Mouse (Mus musculus) intestine, postnatal 0 days (tissue): ENCODE results near the gene Kmt2a. TPM values are rescaled to one million over a fixed set of nuclear protein-coding genes. Genes with fewer than 3 reads are reported as not detected.
"Not testable (repeated sequence)": the region's sequence is repeated elsewhere in the genome, so short reads cannot be mapped to it uniquely, and the experiment has no call there.

ENCODE experiments used
- ATAC-seq: fragments of 200-750 bp; cut with Nextera tagmentation; 2 replicates; pipeline ENCODE4 v1.8.0; 2017; ENCODE audit warnings: mild to moderate bottlenecking, moderate TSS enrichment, moderate library complexity
- H3K27ac ChIP-seq: fragments of 300-500 bp; sonication (generic); 2 replicates; pipeline ENCODE4 v1.5.1; 2014; ENCODE audit warnings: mild to moderate bottlenecking, low read depth, low read length, moderate library complexity
- H3K27me3 ChIP-seq: fragments of 300-500 bp; sonication (generic); replicated peaks from 2 replicates; pipeline ENCODE4 v1.6.1; 2014; ENCODE audit warnings: low read length, mixed read lengths; ENCODE audit not compliant: control insufficient read depth, insufficient read depth
- H3K36me3 ChIP-seq: fragments of 300-500 bp; sonication (generic); 2 replicates; pipeline ENCODE4 v1.6.1; 2014; ENCODE audit warnings: mild to moderate bottlenecking, moderate library complexity; ENCODE audit not compliant: control insufficient read depth, insufficient read depth
- H3K4me1 ChIP-seq: fragments of 300-500 bp; sonication (generic); replicated peaks from 2 replicates; pipeline ENCODE4 v1.6.1; 2014; ENCODE audit warnings: antibody characterized with exemption, low read length, mixed read lengths; ENCODE audit not compliant: control insufficient read depth, insufficient read depth
- H3K4me2 ChIP-seq: fragments of 300-500 bp; sonication (generic); replicated peaks from 2 replicates; pipeline ENCODE4 v1.6.1; 2014; ENCODE audit warnings: low read depth, mild to moderate bottlenecking, moderate library complexity
- H3K4me3 ChIP-seq: fragments of 300-500 bp; sonication (generic); 2 replicates; pipeline ENCODE4 v1.5.1; 2014; ENCODE audit warnings: low read depth, low read length
- H3K9ac ChIP-seq: fragments of 300-500 bp; sonication (generic); 2 replicates; pipeline ENCODE4 v1.6.1; 2014; ENCODE audit warnings: mild to moderate bottlenecking, low read depth, low read length
- H3K9me3 ChIP-seq: fragments of 300-500 bp; sonication (generic); 2 replicates; pipeline ENCODE4 v1.6.1; 2016; ENCODE audit warnings: mixed run types; ENCODE audit not compliant: control insufficient read depth
- CTCF ChIP-seq: sonication (generic); IDR thresholded peaks from 2 replicates; pipeline ENCODE4 v1.5.1; 2016; ENCODE audit warnings: low read depth, mild to moderate bottlenecking, control low read depth, antibody characterized with exemption, moderate library complexity
- WGBS: fragments of 180-500 bp; shearing (Covaris S2); extraction: QIAGEN DNeasy Blood & Tissue Kit; methylation state at CpG from one replicate; pipeline ENCODE4 v1.1.7; 2014; 5-methylcytosine and 5-hydroxymethylcytosine counted together
- polyA plus RNA-seq: library from polyadenylated mRNA; unstranded; fragments of >200 nt; fragmentation: Nextera tagmentation; extraction: Ambion mirVana; gene quantifications from 2 replicates; pipeline ENCODE4 v1.2.1, GENCODE M21; 2015

Kmt2a gene
- polyA plus RNA-seq, 1 experiment from 2014 or later: 2.9 TPM

- no peak overlapping the region for H3K9ac ChIP-seq
- H3K4me3 ChIP-seq: peak overlapping the region; percentile 47; the same call in 1 of the 2 replicates
- TF ChIP-seq CTCF: no peak
- H3K4me1 ChIP-seq: 0 out of 2 replicates have a peak, but pooled peaks cover 6% of the 10 kb centered on the region
- no peaks in the 10 kb centered on the region for H3K36me3 ChIP-seq
- H3K27ac ChIP-seq: no peak overlapping the region
- WGBS: 38% methylated on average over 7 of the region's 7 CpGs
- peak overlapping the region; percentile 87; the same call in 1 of the 2 replicates for H3K4me2 ChIP-seq
- no peaks in the 10 kb centered on the region for H3K9me3 ChIP-seq
- H3K27me3 ChIP-seq: no peaks in the 10 kb centered on the region
- ATAC-seq: no peak
These were observed 82.8 kb downstream of the Kmt2a start for GRCm38 (mm10) chr9:44798298-44798697.

GRCm38 (mm10) chr9:44792842-44793241 lies 88.3 kb downstream of the Kmt2a start:
- H3K4me2 ChIP-seq: no peak overlapping the region
- no peaks in the 10 kb centered on the region for H3K9me3 ChIP-seq
- H3K4me1 ChIP-seq: no peaks in the 10 kb centered on the region
- no peak overlapping the region for H3K9ac ChIP-seq
- H3K36me3 ChIP-seq: peaks cover 42% of the 10 kb centered on the region
- H3K4me3 ChIP-seq: no peak overlapping the region
- TF ChIP-seq CTCF: no peak
- WGBS: 78% methylated on average over 9 of the region's 9 CpGs
- no peak for ATAC-seq
- H3K27me3 ChIP-seq: no peaks in the 10 kb centered on the region
- H3K27ac ChIP-seq: no peak overlapping the region

DNA sequence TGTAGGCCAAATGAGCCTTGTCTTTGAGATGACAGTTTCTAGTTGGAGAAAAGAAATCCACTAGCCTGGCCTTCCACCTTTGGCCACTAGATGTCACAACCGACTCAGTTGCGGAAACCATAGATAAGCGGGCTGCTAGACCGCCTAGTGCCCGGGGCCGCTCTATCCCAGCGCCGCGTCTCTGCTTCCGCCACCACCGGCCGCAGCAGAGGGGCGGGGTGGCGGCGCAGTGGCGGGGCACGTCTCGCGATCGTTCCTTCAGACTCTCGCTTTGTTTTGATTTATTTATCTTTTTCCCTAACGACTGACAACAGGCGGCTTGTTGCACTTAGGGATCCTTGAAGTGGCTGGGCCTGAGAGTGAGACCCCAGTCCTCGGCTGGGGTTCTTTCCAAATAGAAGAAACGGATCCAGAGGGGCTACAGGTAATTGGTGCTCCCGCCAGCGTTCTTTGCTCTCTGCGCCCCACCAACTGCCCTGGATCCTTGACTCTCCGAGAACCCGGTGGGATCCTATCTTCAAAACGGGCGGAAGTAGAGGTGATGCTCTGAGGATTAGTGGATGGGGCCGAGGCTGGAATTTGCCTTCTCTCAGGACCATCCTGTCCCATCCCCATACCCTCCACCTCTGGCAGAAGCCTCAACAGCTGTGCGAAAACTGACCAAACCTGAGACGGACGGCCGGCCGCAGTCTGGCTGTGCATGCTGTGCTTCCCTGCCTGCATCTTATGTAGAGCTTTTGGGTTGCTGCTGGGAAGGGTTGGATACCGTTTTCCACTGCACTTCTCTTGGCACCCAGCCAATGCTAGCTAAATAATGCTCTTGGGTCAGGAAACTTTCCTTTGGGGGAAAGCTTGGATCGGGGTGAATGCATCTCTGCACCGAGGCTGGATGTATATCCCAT lies 108.1 kb downstream of the Kmt2a start:
- Histone ChIP-seq H3K9me3 (no peaks in the 10 kb centered on the region), H3K4me2 (peak overlapping the region; percentile 78), H3K4me1 (no peaks in the 10 kb centered on the region), H3K27ac (peak overlapping the region; percentile 69), H3K4me3 (peak overlapping the region; percentile 64), H3K27me3 (no peaks in the 10 kb centered on the region), H3K9ac (peak overlapping the region; percentile 65), H3K36me3 (peaks cover 5% of the 10 kb centered on the region)
- WGBS: under 1% methylated on average over 41 of the region's 41 CpGs
- peak; percentile 94 for TF ChIP-seq CTCF
- peak; percentile 97 for ATAC-seq

GRCm38 (mm10) chr9:44772392-44772749 lies 108.7 kb downstream of the Kmt2a start:
- no peaks in the 10 kb centered on the region for H3K9me3 ChIP-seq
- ATAC-seq: 0 out of 2 replicates have a peak, but pooled peaks have one; percentile 11
- 22% methylated on average over 5 of the region's 5 CpGs for WGBS
- H3K36me3 ChIP-seq: peaks cover 5% of the 10 kb centered on the region
- TF ChIP-seq CTCF: no peak
- no peak overlapping the region for H3K4me2 ChIP-seq
- no peak overlapping the region for H3K9ac ChIP-seq
- no peak overlapping the region for H3K27ac ChIP-seq
- H3K4me3 ChIP-seq: no peak overlapping the region
- no peaks in the 10 kb centered on the region for H3K4me1 ChIP-seq
- no peaks in the 10 kb centered on the region for H3K27me3 ChIP-seq

DNA sequence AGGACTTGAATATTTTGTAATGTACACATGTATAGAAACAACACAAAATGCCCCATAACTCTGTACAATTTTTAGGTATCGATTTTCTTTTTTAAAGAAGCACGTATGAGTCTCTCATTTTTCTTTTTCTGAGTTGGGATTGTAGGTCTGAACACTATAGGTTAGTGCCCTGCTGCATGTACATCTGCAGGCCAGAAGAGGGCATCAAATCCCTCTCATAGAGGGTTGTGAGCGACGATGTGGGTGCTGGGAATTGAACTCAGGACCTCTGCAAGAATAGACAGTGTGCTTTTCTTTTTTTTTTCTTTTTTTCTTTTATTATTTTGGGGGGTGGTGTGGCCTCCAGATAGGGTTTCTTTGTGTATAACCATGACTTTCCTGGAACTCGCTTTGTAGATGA lies 109.7 kb downstream of the Kmt2a start:
- Histone ChIP-seq H3K9me3 (no peaks in the 10 kb centered on the region), H3K27me3 (no peaks in the 10 kb centered on the region), H3K27ac (no peak overlapping the region), H3K36me3 (peaks cover 5% of the 10 kb centered on the region), H3K4me3 (no peak overlapping the region), H3K9ac (no peak overlapping the region), H3K4me2 (no peak overlapping the region), H3K4me1 (no peaks in the 10 kb centered on the region)
- 92% methylated on average over 5 of the region's 5 CpGs for WGBS
- ATAC-seq: no peak
- TF ChIP-seq CTCF: peak; percentile 22; the same call in 1 of the 2 replicates

GRCm38 (mm10) chr9:44768029-44768394 lies 113.1 kb downstream of the Kmt2a start:
- Histone ChIP-seq H3K4me2 (peak overlapping the region; percentile 68), H3K4me3 (peak overlapping the region; percentile 94), H3K27ac (peak overlapping the region; percentile 98), H3K9ac (peak overlapping the region; percentile 99; the same call in 1 of the 2 replicates)
- H3K9me3 ChIP-seq, H3K27me3 ChIP-seq, ATAC-seq, H3K4me1 ChIP-seq, H3K36me3 ChIP-seq: not testable (repeated sequence)
- 42% methylated on average over 7 of the region's 9 CpGs for WGBS
